Mouse (Mus musculus) layer of hippocampus, adult 18-20 months (tissue): ENCODE data around the gene Abtb2. TPM values are rescaled to one million over a fixed set of nuclear protein-coding genes. Genes with fewer than 3 reads are reported as not detected.
A peak's percentile ranks its signal among the peaks of the same experiment; 100 is the strongest.

ENCODE experiments used
- DNase-seq, 2 experiments: peaks; one replicate each; pipeline ENCODE4 v3.0.0; 2022; ENCODE audit warnings: low spot score in 2 of 2
- total RNA-seq, 2 experiments: library from RNA; stranded (reverse); gene quantifications; 2 replicates each; pipeline ENCODE4 v1.2.3; 2021

The Abtb2 gene
- total RNA-seq, 2 experiments from 2014 or later: 7.8 to 8.0 TPM

DNA sequence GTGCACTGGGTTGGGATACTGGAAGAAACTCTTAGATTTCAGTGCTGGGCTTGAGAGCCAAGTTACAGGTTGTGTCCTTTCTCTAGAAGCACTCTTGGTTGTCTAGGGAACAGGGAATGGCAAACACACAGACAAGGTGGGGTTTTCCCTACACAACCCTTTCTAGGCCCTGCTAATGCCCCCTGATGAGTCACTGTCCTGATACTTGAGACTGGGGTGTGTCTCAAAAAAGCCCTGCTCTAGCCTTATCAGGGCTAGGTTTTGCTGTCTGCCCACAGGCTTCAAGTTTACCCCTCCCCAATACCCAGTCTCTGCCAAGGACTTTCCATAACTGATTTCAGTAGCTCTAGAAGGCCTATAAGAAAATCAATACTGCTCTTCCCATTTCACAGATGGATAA, 89.9 kb downstream of the Abtb2 start:
- no peak for DNase-seq

DNA sequence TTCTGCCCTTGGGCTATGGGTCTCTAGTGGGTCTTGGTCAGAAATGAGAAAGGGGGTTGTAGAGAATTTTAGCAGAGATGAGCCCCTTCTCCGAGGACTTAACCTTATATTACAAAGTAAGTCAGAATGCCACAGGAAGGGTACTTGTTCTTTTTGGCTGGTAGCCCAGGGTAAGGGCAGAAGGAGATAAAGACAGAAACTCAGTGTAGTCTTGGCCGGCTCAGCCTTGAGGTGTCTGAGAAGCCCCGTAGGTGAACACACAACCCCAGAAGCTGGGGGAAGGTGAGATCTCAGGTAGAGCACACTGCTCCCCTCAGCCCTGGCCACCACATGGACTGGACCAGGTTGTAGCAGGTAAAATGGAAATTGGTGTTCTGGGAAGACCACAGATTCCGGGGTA, 93.1 kb downstream of the Abtb2 start:
- DNase-seq: no peak

DNA sequence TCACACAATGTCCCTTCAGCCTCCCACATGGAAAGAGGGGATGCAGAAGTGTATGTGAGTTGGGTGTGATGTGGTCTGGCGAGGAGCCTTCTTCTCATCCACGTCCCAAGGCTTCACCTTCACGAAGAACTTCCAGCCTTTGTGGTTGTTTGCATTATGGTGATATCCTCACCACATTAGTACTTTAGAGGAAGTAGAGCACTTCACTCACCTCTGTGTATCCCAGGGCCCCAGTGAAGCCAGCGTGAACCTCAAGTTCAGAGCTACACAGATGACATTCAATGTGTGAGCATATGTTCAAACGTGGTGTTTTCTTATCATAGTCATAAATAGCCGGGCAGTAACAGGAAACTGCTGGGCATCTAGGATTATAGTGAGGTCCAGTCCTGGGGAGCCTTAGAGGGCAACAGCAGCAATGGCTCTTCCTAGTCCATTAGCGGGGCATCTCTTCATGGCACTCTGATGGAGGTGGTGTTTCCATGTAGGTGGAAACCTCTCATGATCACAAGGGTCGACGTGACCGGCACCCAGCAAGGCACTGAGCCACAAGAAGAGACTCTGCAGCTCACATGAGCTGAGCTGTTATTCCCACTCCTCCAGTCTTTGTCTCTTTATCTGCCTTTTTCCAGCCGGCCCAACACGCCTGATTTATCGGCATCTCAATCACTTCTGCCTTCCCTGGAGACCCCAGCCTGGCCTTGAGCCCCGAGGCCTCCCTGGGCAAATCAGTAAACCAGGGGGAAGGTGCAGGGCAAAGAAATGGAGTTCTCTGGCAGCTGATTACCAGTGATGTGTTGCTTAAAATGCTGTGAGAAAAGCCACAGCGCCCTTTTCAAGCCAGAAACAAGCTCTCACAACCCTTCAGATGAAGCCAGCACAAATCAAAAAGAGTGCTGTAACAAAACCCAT, 93.8 kb downstream of the Abtb2 start:
- no peak for DNase-seq

DNA sequence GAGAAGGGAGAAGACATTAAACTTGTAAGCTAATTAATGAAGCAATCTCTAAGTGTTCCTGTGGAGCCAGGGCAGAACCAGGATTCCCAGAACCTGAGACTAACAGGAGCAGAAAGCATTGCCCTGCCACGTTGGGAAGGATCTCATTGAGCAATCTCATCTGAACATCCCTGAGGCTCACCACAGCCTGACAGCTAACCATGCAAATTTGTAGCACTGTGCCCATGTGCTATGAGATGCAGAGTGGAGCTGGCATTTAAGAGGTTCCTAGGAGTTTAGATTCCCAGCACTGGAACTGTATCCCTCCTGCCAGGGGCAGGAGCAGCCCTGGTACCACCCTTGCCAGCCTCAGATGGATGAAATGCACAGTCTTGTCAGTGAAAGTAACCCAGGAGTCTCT, 95.6 kb downstream of the Abtb2 start:
- DNase-seq: no peak

DNA sequence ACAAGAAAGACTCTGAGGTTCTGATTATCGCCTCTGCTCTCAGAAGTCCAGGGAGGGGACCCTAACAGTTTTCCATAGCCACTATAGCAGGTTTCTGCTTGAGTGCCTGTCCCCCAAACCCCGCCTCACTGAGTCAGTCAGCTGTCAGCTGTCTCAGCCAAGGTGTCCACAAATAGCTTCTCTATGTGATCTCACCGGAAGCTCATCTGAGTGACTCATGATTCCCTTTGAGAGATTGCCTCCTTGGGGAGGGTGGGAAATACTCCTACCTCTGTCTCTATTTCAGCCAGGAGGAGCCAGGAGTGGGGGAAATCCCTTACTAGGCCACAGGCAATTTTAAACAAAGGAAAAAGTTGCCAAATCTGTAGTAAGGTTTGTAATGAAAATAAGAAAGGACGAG, 96.0 kb downstream of the Abtb2 start:
- peak; percentile 41 to 51 for DNase-seq

DNA sequence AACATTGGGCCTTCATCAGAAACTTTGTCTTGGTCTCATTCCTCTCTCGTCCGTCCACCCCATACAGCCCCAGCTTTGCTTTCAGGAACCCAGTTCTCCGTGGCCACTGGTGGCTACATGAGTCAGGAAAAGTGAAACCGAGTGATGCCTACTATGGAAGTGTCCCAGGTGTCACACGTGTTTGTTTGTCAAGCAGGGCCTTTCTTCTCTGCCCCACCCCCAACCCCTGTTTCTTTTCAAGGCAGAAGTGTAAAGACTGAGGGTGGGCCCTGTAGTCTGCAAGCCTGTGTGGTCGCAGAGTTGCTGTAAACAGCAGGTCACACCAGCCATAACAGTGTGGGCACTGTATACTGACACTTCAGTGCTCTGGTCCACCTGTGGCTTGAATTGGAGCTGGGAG, 98.2 kb downstream of the Abtb2 start:
- no peak for DNase-seq

DNA sequence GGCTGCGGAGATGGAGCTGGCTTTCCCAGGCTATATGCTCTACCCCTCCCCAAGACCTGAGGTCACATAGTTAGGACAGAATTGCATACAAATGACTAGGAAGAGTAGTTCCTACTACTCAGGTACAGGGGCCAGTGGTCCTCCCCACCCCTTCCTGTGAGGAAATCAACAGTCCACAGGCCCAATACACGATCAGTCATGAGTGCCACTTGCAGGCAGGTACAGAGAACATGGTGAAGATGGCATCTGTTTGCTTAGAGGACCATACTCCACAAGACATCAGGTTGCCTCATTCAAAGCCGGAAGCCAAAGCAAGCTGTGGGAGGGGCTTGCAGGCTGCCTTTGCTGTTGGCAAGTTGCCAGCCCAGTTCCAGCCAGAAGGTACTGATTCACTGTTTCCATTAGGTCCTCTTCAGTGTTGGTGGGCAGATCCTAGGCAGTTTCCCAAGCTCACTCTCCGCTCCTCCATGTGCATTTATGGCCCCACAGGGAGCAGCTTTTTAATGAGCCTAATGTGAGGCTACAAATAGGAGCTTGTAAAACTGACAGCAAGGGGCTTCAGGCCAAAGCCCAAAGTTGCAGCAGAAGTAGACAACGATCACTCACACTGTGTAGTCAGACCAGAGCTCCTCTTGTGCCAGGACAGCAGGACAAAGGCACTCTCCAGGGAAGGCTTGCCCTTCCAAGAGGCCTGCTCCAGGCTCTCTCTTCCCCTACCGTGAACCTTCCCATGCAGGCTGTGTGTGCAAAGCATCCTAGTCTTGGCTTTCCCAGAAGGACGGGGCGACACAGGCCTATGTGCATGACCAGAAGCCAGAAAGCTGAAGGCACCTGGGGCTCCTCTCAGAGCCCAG, 102.1 kb downstream of the Abtb2 start:
- DNase-seq: peak; percentile 70 to 71

DNA sequence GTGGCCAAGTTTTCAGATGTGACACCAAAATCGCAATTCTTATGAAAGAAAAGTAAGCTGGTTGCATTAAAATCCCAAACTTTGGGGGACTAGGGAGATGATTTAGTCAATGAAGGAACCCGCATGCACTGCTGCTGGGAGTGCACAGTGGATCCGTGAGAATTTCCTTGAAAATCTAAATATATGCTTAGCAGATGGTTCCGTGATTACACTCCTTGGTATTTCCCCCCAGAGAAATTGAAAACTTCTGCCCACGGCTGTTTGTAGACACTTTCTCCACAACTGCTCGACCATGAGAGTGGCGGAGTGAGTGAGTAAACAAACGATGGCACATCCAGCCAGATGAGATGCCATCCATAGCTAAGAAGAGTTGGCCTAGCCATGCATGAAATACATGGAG, 102.8 kb downstream of the Abtb2 start:
- DNase-seq: no peak

DNA sequence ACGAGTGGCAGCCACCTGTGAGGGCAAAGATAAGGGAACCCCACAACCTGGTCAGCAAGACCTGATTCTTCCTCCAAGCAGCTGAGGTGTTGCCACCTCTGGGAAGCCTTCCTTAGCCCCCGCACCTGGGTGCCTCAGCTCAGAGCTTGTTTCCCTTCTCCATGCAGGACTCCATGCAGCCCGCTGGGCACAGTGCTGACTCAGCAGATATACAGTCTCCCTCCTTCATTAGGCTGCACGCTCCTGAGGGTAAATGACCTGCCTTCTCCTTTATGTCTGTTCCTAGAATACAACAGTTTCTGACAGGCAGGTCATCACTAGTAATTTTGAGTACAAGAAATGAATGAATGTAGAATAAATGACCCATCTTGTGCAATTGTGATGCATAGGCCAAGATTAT, 103.5 kb downstream of the Abtb2 start:
- DNase-seq: no peak

DNA sequence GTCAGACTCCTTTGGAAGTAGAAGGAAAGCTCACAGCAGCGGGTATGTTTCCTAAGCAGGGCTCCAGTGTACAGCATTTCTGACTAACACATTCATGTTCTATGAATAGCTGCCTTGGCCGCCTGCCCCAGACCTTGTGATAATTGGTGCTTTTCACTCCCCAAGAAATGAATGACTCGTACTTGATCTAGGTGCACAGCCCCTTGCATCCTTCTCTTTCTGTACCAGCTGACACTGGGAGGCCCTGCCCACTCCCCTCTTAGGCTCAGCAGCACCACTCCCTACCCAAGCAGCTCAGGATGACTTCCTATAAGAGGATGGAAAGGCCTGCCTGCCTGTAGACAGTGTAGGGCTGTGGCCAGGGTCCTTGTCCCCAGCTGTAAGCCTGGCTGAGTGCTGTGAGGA, 104.2 kb downstream of the Abtb2 start:
- DNase-seq: peak; percentile 57 to 87

DNA sequence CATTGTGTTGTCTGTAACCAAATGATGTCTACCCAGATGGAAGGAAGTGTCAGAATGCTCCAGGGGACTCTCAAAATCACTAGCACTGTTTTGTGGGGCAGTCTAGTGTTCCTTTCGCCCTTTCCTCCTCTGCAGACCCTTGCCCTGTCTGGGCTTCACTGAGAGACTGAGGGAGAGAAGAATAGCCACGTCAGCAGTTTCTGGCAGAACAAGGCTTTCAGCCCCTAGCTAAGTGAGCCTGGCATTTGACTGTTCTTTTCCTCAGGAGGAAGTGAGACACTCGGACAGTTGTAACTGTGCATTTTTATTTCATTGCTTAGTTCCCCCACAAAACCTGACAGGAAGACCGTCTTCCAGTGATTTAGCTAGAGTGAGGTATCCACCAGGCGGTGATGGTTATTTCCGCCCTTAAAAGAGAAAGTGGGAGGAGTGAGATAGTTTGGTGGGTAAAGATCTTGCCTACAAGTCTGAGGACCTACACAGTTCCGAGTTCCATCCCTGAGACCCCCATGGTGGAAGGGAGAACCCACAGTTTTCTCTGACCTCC, 106.5 kb downstream of the Abtb2 start:
- DNase-seq: no peak

DNA sequence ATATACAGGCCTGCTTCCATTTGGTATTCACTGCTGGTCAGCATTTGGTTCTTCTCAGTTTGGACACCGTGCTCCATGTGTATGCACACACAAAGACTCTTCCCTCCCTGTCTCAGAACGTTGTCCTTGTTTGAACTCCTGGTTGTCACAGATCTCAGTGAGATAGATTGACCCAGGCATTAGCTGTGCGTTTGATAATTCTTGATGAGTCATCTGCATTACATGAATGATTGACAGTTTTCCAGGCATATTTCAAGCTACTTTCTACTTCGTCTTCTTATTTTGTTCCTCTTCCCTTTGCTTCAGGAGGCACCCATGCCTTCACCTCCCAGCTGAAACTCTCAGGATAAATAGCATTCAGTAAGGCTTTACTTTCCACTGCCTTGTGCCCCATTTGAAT, 107.5 kb downstream of the Abtb2 start:
- no peak for DNase-seq

DNA sequence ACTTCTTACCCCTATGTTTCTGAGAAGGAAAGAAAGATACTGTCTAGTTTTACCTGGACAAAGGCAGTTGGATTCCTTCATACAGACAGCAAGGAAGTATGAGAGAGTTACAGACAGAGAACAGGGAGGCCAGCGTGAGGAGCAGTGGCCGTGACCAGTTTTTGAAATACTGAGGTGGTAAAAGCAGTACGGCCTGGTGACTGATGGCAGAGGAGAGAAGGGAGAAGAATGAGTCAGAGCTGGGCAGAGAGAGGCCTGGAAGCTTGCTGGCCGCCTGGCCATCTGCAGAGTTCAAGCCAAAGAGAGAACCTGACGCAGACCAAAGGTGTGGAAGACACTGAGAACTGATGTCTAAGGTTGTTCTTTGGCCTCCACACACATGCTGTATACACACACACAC, 109.3 kb downstream of the Abtb2 start:
- no peak for DNase-seq

DNA sequence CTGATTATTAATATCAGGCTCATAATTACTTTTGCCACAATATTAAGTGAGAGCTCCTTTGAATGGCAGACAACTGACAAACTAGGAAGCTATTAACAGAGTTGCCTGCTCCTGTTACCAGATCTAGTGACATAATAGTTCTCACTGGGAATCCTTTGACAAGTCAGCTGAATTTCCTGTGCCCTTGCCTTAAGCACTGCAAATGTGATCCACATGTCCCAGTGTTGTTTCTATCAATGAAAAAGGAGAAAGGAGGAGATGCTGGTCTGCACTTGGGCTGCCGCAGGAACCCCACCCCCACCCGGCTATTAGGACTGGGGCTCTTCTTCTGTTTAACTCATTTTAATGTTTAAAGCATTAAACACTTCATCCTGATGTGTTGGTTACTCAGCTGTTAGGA, 110.7 kb downstream of the Abtb2 start:
- DNase-seq: no peak

DNA sequence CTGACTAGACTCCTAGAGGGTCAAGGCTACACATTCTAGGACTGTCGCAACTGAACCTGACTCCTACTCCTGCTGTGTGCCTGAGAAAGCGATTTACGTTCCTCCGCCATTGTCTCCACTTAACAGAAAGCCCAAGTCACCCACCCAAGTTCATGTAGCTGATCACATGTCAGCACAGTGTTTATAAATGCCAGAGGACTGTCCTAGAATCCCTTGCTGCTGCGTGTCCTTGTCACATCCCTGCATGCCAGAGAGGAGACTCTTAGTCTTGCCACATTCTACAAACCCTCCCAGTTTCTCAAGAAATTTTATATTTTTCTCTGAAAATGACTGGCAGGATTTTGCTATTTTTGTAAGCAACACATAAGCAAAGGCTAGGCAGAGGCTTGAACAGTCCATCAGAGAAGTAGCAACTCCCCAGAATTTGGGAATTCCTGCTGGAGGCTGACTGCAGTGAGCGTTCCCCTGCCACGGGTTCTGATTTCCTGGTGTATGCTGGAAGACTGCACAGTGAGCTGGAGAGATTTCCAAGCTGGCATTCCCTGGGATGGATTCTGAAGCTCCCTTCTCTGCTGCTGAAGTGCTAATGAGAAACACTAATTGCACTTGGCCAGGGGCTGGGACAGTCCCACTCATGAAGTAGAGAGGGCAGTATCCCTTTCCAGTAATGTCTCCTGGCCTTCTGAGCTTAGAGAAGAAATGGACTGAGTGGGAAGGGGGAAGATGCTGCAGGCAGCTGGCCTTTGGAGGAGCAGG, 111.7 kb downstream of the Abtb2 start:
- DNase-seq: no peak

DNA sequence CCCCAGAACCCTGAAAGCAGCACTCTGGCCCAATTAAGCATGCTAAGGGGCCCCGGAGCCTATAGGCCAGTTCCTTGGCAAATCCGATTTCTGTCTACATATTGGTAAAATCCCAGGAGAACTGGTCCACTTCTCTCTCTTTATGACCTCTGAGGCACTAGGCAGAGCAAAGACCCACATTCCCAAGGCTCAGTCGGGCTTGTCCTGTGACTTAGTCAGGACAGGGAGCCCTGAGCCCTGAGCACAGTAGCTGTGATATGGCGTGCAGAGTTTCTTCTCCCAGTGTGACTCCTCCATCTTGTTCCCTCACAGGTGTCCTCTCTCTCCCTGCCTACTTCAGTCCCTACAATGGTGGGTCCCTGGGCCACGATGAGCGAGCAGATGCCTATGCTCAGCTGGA, 112.3 kb downstream of the Abtb2 start:
- DNase-seq: no peak

DNA sequence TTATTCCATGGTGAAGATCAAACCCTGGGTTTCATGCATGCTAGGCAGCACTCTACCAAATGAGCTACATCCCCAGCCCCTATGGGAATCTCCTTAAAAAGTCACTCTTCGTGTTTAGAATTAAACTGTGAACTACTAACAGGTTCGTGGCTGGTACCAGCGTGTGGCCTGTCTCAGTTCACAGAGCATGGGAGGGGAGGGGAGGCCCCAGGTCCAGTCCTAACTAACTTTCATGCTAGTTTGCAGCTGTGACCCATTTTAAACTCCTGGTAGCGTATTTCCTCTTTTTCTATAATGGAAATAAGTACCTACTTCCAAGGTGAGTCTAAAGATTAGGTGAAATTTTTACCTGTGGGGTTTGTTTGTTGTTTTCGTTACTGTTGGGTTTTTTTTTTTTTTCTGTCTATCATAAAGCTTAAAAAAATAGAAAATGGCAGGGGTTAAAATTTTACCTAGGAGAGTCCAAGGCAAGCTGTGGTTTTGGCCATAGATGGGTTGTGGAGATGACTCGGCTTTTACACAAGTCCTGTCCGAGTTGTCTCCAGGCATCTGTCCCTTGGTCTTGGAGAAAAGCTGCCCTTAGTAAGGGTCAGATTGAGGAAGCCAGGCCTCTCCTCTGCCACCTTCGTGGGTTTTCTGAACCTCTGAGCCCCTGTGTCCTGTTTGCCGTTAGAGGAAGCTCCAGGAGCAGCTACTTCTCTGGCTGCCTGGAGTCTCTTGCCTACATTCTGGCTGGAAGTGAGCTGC, 114.4 kb downstream of the Abtb2 start:
- no peak for DNase-seq

DNA sequence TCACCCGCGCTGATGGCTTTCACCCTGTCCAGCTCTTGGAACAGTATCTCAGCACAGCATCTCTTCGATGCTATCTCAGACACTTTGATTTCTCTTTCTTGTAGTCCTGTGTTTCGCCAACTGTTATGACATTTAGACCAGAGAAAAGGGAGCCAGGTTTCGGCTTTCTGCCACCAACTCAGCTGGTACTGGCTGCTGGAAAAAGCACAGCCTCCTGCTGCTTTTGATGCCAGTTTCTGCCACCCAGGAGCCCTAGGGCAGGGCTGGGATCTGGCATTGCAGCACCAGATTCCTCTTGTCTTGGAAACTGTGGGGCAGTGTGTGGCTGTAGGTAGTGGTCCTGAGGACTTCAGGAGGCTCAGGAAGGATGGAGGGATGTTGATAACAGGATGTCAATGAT, 115.0 kb downstream of the Abtb2 start:
- no peak for DNase-seq

DNA sequence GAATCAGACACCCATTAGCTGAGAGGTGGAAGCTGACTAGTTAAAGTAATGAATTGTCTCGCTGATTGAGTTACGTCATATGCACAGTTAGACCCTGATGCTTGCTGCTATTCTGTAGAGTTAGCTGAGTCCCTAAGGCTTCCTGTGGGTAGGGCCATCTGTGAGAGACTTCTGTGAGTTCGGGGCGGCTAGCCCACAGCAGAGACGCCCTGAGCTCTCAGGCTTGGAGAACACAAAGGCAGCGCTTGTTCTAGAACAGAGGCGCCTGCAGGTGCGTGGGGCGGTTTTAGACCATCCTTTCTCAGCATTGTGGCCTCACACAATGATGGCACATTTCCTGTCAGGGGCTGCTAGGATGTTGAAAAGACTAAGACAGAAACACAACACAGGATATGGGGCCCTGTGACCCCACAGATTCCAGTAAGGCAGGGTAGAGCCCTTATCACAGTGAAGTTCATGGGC, 116.2 kb downstream of the Abtb2 start:
- DNase-seq: peak in 1 of 2 experiments; percentile 63

DNA sequence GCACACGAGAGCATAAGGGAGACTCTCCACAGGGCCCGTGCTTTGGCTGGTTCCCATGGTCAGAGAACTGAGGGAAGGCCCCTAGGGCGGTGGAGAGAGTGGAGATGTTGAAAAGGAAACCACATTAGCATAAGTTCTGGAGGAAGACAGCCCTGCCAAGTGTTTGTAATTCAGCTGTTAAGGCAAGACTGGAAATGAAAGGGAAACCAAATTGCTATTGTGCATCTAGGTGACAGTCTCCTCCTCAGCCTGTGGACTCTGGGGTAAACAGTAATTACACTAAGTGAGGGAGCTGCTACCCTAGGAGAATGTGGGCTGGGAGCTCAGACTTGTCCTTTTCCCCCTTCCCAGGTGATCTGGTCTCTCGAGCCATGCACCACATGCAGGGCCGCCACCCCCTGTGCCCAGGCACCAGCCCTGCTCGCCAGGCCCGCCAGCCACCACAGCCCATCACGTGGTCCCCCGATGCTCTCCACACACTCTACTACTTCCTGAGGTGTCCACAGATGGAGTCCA, 116.9 kb downstream of the Abtb2 start:
- DNase-seq: peak in 1 of 2 experiments; percentile 32
